Mouse (Mus musculus) liver, adult 2 months (tissue): ENCODE results near the gene St6galnac3.

Experiments
- CTCF ChIP-seq: fragments of 200-500 bp; IDR thresholded peaks from 2 replicates; pipeline ENCODE4 v1.5.1; 2011; ENCODE audit warnings: low read depth, low read length, control low read depth
- POLR2A ChIP-seq: fragments of 200-500 bp; IDR thresholded peaks from 2 replicates; pipeline ENCODE4 v1.6.1; 2011; ENCODE audit warnings: low read length, control low read depth; ENCODE audit not compliant: insufficient read depth; ENCODE audit errors: extremely low read depth

DNA sequence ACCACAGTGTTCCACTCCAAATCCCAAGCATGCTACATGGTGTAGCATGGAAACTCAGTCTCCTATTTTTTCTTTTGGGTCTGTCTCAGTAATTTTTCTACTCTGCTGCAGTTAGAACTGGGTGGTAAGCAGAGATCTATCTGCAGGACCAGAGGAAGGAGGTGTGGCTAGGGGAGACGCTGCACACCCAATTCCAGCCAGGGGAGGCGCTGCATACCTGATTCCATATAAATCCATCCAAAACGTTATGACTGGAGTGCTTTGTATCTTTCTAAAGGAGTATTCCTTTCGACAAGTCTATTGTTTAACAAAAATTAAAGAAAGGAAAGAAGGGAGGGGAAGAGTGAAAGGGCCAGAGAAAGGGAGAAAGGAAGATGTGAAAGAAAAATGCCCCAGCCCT, 476.9 kb downstream of the St6galnac3 start:
- TF ChIP-seq POLR2A: no peak
- no peak for TF ChIP-seq CTCF
